Mouse (Mus musculus): ENCODE results near the gene Zfand6.

- TF ChIP-seq CTCF (IDR thresholded peaks at IDR 0.05; ENCODE audit: control insufficient read depth, insufficient read depth, insufficient replicate concordance, low read depth, low read length) (no peak), POLR2A (IDR thresholded peaks at IDR 0.05; ENCODE audit: control insufficient read depth, low read depth, low read length) (no peak)
Observed at GRCm38 (mm10) chr7:84652740-84653139, 37.0 kb downstream of the Zfand6 start.

Data from testis, adult 2 months (tissue).